Mouse (Mus musculus) ES-Bruce4 (cell line): Measurements from ENCODE around the gene Dpf3.

Experiments used
- EP300 ChIP-seq: IDR thresholded peaks from 2 replicates; pipeline ENCODE4 v1.6.1; 2011; ENCODE audit warnings: low read depth, low read length; ENCODE audit not compliant: insufficient read depth
- POLR2A ChIP-seq: IDR thresholded peaks from one replicate; pipeline ENCODE4 v1.8.1; 2011; ENCODE audit warnings: low read length; ENCODE audit not compliant: insufficient read depth

- TF ChIP-seq EP300: no peak
- TF ChIP-seq POLR2A: no peak
Measured at GRCm38 (mm10) chr12:83283591-83284320, 203.8 kb downstream of the Dpf3 start.
